Mouse (Mus musculus) kidney, adult 18-20 months (tissue): ENCODE measurements around the gene Alpl.

ENCODE experiments used
- DNase-seq: peaks from one replicate; pipeline ENCODE4 v3.0.0; 2021

The Alpl gene

GRCm38 (mm10) chr4:137768831-137769230, 27.4 kb downstream of the Alpl start:
- DNase-seq: no peak

- DNase-seq: no peak
Observed at GRCm38 (mm10) chr4:137768381-137768780, 27.8 kb downstream of the Alpl start.

GRCm38 (mm10) chr4:137766365-137766764, 29.8 kb downstream of the Alpl start:
- DNase-seq: no peak

GRCm38 (mm10) chr4:137765554-137765971, 30.6 kb downstream of the Alpl start:
- DNase-seq: no peak

GRCm38 (mm10) chr4:137764621-137765020, 31.6 kb downstream of the Alpl start:
- DNase-seq: no peak

- DNase-seq: no peak
Observed at GRCm38 (mm10) chr4:137763920-137764495, 32.2 kb downstream of the Alpl start.

- no peak for DNase-seq
Observed at GRCm38 (mm10) chr4:137762886-137763285, 33.3 kb downstream of the Alpl start.

GRCm38 (mm10) chr4:137754446-137754845, 41.7 kb downstream of the Alpl start:
- no peak for DNase-seq

GRCm38 (mm10) chr4:137753199-137753598, 43.0 kb downstream of the Alpl start:
- DNase-seq: no peak

GRCm38 (mm10) chr4:137752471-137752870, 43.7 kb downstream of the Alpl start:
- DNase-seq: no peak

- peak; percentile 67 for DNase-seq
Observed at GRCm38 (mm10) chr4:137751717-137752116, 44.5 kb downstream of the Alpl start.

- DNase-seq: no peak
Observed at GRCm38 (mm10) chr4:137751310-137751709, 44.9 kb downstream of the Alpl start.

GRCm38 (mm10) chr4:137750121-137750520, 46.1 kb downstream of the Alpl start:
- DNase-seq: no peak

GRCm38 (mm10) chr4:137749680-137750079, 46.5 kb downstream of the Alpl start:
- no peak for DNase-seq

GRCm38 (mm10) chr4:137748726-137749125, 47.5 kb downstream of the Alpl start:
- DNase-seq: no peak

GRCm38 (mm10) chr4:137747590-137747989, 48.6 kb downstream of the Alpl start:
- DNase-seq: no peak

- DNase-seq: peak; percentile 72
Observed at GRCm38 (mm10) chr4:137747091-137747490, 49.1 kb downstream of the Alpl start.

GRCm38 (mm10) chr4:137744433-137744918, 51.7 kb downstream of the Alpl start:
- no peak for DNase-seq

- DNase-seq: no peak
Observed at GRCm38 (mm10) chr4:137743791-137744190, 52.4 kb downstream of the Alpl start.

- no peak for DNase-seq
Observed at GRCm38 (mm10) chr4:137740350-137740749, 55.8 kb downstream of the Alpl start.

- no peak for DNase-seq
Observed at GRCm38 (mm10) chr4:137739151-137739923, 56.8 kb downstream of the Alpl start.

- DNase-seq: no peak
Observed at GRCm38 (mm10) chr4:137737760-137738159, 58.4 kb downstream of the Alpl start.

- DNase-seq: peak; percentile 65
Observed at GRCm38 (mm10) chr4:137736220-137736701, 59.9 kb downstream of the Alpl start.

- DNase-seq: no peak
Observed at GRCm38 (mm10) chr4:137733459-137733858, 62.7 kb downstream of the Alpl start.
